Mouse (Mus musculus) ES-E14 (cell line): Measurements from ENCODE around the gene Eci3.

ENCODE experiments used
- CHD2 ChIP-seq: IDR thresholded peaks from 2 replicates; pipeline ENCODE4 v1.6.1; 2014; ENCODE audit warnings: mild to moderate bottlenecking, low read depth, low read length, inconsistent platforms
- HCFC1 ChIP-seq: IDR thresholded peaks from 2 replicates; pipeline ENCODE4 v1.6.1; 2012; ENCODE audit warnings: low read length, inconsistent platforms, borderline replicate concordance; ENCODE audit not compliant: insufficient read depth

DNA sequence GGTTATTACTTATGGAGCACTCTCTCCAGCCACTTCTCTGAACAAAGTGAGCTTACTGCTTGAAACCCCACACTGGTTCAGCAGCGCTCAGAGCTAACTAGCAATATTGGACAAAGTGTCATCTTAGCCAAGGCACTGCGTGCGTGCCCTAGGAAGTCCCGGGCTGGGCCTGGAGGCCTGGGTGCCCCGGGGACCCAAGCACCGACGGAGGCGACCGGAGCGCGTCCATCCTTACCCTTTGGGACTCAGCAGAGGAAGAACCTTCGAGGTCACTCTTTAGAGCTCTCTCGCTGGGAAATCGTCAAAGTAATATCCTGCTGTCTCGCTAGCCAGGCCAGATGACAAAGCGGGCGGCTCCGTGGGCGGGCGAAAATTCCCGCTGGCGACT lies 30.0 kb upstream of the Eci3 start:
- TF ChIP-seq HCFC1 = no peak
- no peak for TF ChIP-seq CHD2
